Mouse (Mus musculus): ENCODE data around the gene Ndrg2.
"Not testable (repeated sequence)": the region's sequence is repeated elsewhere in the genome, so short reads cannot be mapped to it uniquely, and the experiment has no call there.

Gene Ndrg2

GRCm38 (mm10) chr14:51877517-51877916 lies 36.4 kb downstream of the Ndrg2 start:
- no peak for DNase-seq (ENCODE audit: low spot score in 2 of 2)

- no peak for DNase-seq (ENCODE audit: low spot score in 2 of 2)
Measured at GRCm38 (mm10) chr14:51871741-51872140, 42.2 kb downstream of the Ndrg2 start.

DNA sequence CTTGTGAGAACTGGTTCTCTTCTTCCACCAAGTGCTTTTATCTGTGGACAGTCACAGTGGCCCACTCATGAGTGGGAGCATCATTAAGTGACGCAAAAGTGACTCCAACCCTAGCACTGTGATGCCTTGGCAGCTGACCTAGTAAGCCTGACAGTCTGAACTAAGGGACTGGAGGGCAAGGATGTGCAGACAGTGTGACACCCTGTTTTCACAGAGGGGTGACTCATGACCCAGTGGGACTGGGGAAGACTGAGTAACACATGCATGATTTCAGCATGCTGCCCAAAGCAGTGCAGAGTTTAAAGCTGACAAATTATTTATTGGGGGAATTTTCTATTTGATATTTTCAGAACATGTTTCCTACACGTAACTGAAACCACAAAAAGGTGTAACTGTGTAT lies 43.2 kb downstream of the Ndrg2 start:
- no peak for DNase-seq (ENCODE audit: low spot score in 2 of 2)

DNA sequence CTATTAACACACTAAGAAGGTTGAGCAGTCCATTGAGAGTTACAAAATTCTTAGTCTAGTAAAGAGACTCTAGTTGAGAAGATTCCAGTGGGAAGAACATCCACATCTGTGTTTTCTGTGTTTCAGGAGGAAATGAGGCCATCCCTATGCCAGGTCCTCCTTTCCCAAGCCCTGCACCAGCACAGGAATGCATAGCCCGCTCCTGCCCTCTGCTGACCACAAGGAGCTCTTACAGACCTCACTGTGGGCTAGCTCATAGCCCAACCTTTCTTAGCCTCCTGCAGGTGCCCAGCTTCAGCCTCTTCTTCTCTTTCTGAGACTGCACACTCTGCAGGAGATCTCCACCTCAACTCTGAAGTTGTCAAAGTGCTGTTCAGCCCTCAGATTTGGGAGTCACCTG lies 50.4 kb downstream of the Ndrg2 start:
- not testable (repeated sequence) for DNase-seq (ENCODE audit: low spot score in 2 of 2)

GRCm38 (mm10) chr14:51855280-51855679 lies 58.7 kb downstream of the Ndrg2 start:
- DNase-seq (ENCODE audit: low spot score in 2 of 2): not testable (repeated sequence)
